Mouse (Mus musculus): Measurements from ENCODE around the gene Ptpdc1. TPM values are rescaled to one million over a fixed set of nuclear protein-coding genes. Genes with fewer than 3 reads are reported as not detected.

Gene Ptpdc1
- total and polyA plus RNA-seq, 3 experiments: not detected

DNA sequence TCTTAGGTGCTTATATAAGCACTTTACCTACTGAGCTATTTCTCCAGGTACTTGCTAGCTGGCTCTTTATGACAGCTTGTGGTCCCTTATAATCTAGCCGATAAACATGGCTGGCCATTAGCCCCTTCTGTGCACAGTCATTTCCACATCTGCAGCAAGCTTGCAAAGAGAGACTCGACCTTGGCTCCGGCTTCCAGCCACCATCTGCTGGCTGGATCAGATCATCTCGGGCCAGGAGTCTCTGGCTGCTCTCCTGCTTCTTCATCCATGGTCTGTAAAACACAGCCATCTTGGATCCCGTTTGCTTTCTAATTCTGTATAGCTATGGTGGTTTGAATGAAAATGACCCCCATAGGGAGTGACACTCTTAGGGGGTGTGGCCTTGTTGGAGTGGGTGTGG, 63.1 kb downstream of the Ptpdc1 start:
- no peaks in the 10 kb centered on the region for H3K27me3 ChIP-seq (replicated peaks)
- no peaks in the 10 kb centered on the region for H3K79me2 ChIP-seq (replicated peaks; ENCODE audit: control insufficient read depth, extremely low read depth, insufficient read depth, poor library complexity, severe bottlenecking)
- no peaks in the 10 kb centered on the region for H3K4me1 ChIP-seq (ENCODE audit: control insufficient read depth in 1 of 2, insufficient read depth in 2 of 2)
- in situ Hi-C loops (cut with MboI; ENCODE audit: low pct_ligation_motif_present, low pct_unique_long_range_greater_than_20kb, low sequenced_read_pairs): no loop called here
- H3K36me3 ChIP-seq (replicated peaks in 1 of 2; ENCODE audit: control insufficient read depth in 1 of 2, insufficient read depth in 1 of 2, low read length in 1 of 2): no peaks in the 10 kb centered on the region
- H3K4me2 ChIP-seq (ENCODE audit: insufficient read depth, low read depth, poor library complexity, severe bottlenecking): no peak overlapping the region
- dilution Hi-C loops (cut with MboI; ENCODE audit: extremely low pct_ligation_motif_present, extremely low pct_unique_long_range_greater_than_20kb, low sequenced_read_pairs): no loop called here
- no peaks in the 10 kb centered on the region for H3K9me3 ChIP-seq (replicated peaks; ENCODE audit: low read length)
- H3K4me3 ChIP-seq (replicated peaks in 1 of 3; ENCODE audit: low read depth in 2 of 3, low read length in 2 of 3, poor library complexity in 1 of 3): no peak overlapping the region
- DNase-seq (ENCODE audit: extremely low read depth): no peak
- no peak overlapping the region for H3K27ac ChIP-seq (ENCODE audit: insufficient read depth, low read depth)
- TF ChIP-seq CHD1 (IDR thresholded peaks at IDR 0.05; ENCODE audit: low read depth, low read length): no peak
- TF ChIP-seq JUN (IDR thresholded peaks at IDR 0.05; ENCODE audit: insufficient read depth, low read depth, low read length): no peak
- no peak for TF ChIP-seq NRF1 (IDR thresholded peaks at IDR 0.05; ENCODE audit: low read depth, low read length)
- TF ChIP-seq ELF1 (IDR thresholded peaks at IDR 0.05; ENCODE audit: low read depth, low read length): no peak
- no peak for TF ChIP-seq MAFK (IDR thresholded peaks at IDR 0.05; ENCODE audit: insufficient replicate concordance, low read length)
- TF ChIP-seq POLR2A (IDR thresholded peaks at IDR 0.05; ENCODE audit: low read depth, low read length): no peak
- TF ChIP-seq CHD2 (IDR thresholded peaks at IDR 0.05; ENCODE audit: low read length): no peak
- TF ChIP-seq TBP (conservative IDR thresholded peaks at IDR 0.05; ENCODE audit: low read depth, low read length): no peak
- no peak for TF ChIP-seq RAD21 (IDR thresholded peaks at IDR 0.05; ENCODE audit: low read depth, low read length)
- H3K9ac ChIP-seq (ENCODE audit: insufficient read depth, low read depth): no peak overlapping the region

DNA sequence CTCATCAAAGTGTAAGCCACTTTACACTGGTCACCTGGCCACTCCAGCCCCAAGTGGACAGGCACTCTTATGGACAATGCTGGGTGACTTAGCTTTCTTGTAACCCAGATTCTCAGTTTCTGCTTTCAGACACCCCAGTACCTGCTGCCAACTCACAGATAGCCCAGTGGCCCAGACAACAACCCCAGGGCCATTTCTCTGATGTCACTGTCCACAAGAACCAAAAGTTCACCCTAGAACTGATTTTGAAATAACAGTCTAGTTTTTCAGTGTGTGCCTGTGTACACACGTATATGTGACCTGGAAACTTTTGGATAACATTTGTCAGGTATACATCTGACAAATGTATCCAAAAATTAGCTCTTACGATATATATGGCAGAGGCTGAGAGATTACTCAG, 64.0 kb downstream of the Ptpdc1 start:
- no peak overlapping the region for H3K27ac ChIP-seq (ENCODE audit: insufficient read depth, low read depth)
- H3K4me2 ChIP-seq (ENCODE audit: insufficient read depth, low read depth, poor library complexity, severe bottlenecking): no peak overlapping the region
- TF ChIP-seq NELFE (IDR thresholded peaks at IDR 0.05; ENCODE audit: low read depth, low read length) (no peak), E2F4 (IDR thresholded peaks at IDR 0.05; ENCODE audit: insufficient replicate concordance, low read depth, low read length) (no peak), BHLHE40 (IDR thresholded peaks at IDR 0.05; ENCODE audit: low read depth, low read length) (no peak), JUN (IDR thresholded peaks at IDR 0.05; ENCODE audit: insufficient read depth, low read depth, low read length) (no peak), MYC (IDR thresholded peaks at IDR 0.05; ENCODE audit: low read depth, low read length) (no peak), ZMIZ1 (IDR thresholded peaks at IDR 0.05; ENCODE audit: low read depth, low read length) (no peak), POLR2AphosphoS2 (IDR thresholded peaks at IDR 0.05; ENCODE audit: low read depth, low read length) (no peak), MXI1 (IDR thresholded peaks at IDR 0.05; ENCODE audit: low read depth, low read length) (no peak), UBTF (IDR thresholded peaks at IDR 0.05; ENCODE audit: low read depth, low read length) (no peak), ETS1 (conservative IDR thresholded peaks at IDR 0.05; ENCODE audit: low read depth, low read length) (no peak), MEF2A (IDR thresholded peaks at IDR 0.05; ENCODE audit: borderline replicate concordance, low read depth, low read length) (no peak), PAX5 (IDR thresholded peaks at IDR 0.05; ENCODE audit: low read length) (no peak), POLR2A (IDR thresholded peaks at IDR 0.05; ENCODE audit: low read depth, low read length) (no peak)
- no peak overlapping the region for H3K4me3 ChIP-seq (replicated peaks in 1 of 3; ENCODE audit: low read depth in 2 of 3, low read length in 2 of 3, poor library complexity in 1 of 3)
- H3K9ac ChIP-seq (ENCODE audit: insufficient read depth, low read depth): no peak overlapping the region
- no peaks in the 10 kb centered on the region for H3K27me3 ChIP-seq (replicated peaks)
- H3K79me2 ChIP-seq (replicated peaks; ENCODE audit: control insufficient read depth, extremely low read depth, insufficient read depth, poor library complexity, severe bottlenecking): no peaks in the 10 kb centered on the region
- H3K4me1 ChIP-seq (ENCODE audit: control insufficient read depth in 1 of 2, insufficient read depth in 2 of 2): no peaks in the 10 kb centered on the region
- H3K36me3 ChIP-seq (replicated peaks in 1 of 2; ENCODE audit: control insufficient read depth in 1 of 2, insufficient read depth in 1 of 2, low read length in 1 of 2): no peaks in the 10 kb centered on the region
- in situ Hi-C loops (cut with MboI; ENCODE audit: low pct_ligation_motif_present, low pct_unique_long_range_greater_than_20kb, low sequenced_read_pairs) (no loop called here), dilution Hi-C loops (cut with MboI; ENCODE audit: extremely low pct_ligation_motif_present, extremely low pct_unique_long_range_greater_than_20kb, low sequenced_read_pairs) (no loop called here)
- H3K9me3 ChIP-seq (replicated peaks; ENCODE audit: low read length): no peaks in the 10 kb centered on the region
- DNase-seq (ENCODE audit: extremely low read depth): no peak
